Mouse (Mus musculus) kidney, embryonic 16.5 days (tissue): ENCODE data around the gene Ngrn. TPM values are rescaled to one million over a fixed set of nuclear protein-coding genes. Genes with fewer than 3 reads are reported as not detected.

Source experiments
- ATAC-seq: fragments of 200-750 bp; cut with Nextera tagmentation; 2 replicates; pipeline ENCODE4 v1.8.0; 2017; ENCODE audit warnings: moderate TSS enrichment; ENCODE audit not compliant: low FRiP score, low TSS enrichment
- H3K27ac ChIP-seq: fragments of 300-500 bp; sonication (generic); 2 replicates; pipeline ENCODE4 v1.5.1; 2014; ENCODE audit warnings: low read length
- H3K27me3 ChIP-seq: fragments of 300-500 bp; sonication (generic); 2 replicates; pipeline ENCODE4 v1.6.1; 2014; ENCODE audit warnings: low read length, control low read depth, mixed read lengths; ENCODE audit not compliant: insufficient read depth
- H3K36me3 ChIP-seq: fragments of 300-500 bp; sonication (generic); 2 replicates; pipeline ENCODE4 v1.6.1; 2014; ENCODE audit warnings: low read length, control low read depth, mixed read lengths; ENCODE audit not compliant: insufficient read depth
- H3K4me1 ChIP-seq: fragments of 300-500 bp; sonication (generic); 2 replicates; pipeline ENCODE4 v1.6.1; 2014; ENCODE audit warnings: low read length, control low read depth, mixed read lengths; ENCODE audit not compliant: insufficient read depth
- H3K4me2 ChIP-seq: fragments of 300-500 bp; sonication (generic); replicated peaks from 2 replicates; pipeline ENCODE4 v1.6.1; 2014; ENCODE audit warnings: low read depth, low read length
- H3K4me3 ChIP-seq: fragments of 300-500 bp; sonication (generic); 2 replicates; pipeline ENCODE4 v1.5.1; 2014; ENCODE audit warnings: mild to moderate bottlenecking, low read length
- H3K9ac ChIP-seq: fragments of 300-500 bp; sonication (generic); replicated peaks from 2 replicates; pipeline ENCODE4 v1.6.1; 2014; ENCODE audit warnings: low read length
- H3K9me3 ChIP-seq: fragments of 300-500 bp; sonication (generic); 2 replicates; pipeline ENCODE4 v1.6.1; 2016; ENCODE audit warnings: low read length, control low read depth
- WGBS: fragments of 180-500 bp; shearing (Covaris S2); extraction: QIAGEN DNeasy Blood & Tissue Kit; methylation state at CpG from one replicate; pipeline ENCODE4 v1.1.7; 2014; 5-methylcytosine and 5-hydroxymethylcytosine counted together
- polyA plus RNA-seq: library from polyadenylated mRNA; unstranded; fragments of >200 nt; fragmentation: Nextera tagmentation; extraction: Ambion mirVana; gene quantifications from 2 replicates; pipeline ENCODE4 v1.2.1, GENCODE M21; 2015

The Ngrn gene
- polyA plus RNA-seq, 1 experiment from 2014 or later: 51.9 TPM

DNA sequence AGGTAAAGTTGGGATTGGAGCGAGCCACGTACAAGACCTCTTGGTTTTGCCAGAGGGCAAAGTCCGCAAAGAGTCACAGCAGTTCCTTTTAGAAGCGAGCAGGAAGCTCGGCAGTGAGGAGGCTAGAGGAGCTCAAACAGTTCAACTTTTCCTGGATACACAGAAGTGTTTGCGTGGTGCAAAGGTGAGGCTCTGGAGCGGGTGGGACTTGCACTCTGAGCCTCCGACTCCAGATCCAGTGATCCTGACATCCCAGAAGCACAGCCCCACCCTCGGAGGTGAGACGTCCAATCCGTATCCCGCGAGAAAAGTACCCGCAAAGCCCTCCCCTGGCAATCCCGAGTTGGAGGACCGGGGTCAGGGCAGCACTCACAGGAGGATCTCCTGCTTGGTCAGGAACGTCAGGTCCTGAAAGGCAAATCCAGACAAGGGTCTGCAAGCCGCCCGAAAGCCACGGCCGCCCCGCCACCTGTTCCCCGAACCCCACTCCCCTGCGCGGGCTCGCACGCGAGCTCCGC, 29.0 kb upstream of the Ngrn start:
- peak overlapping the region; percentile 65 for H3K27ac ChIP-seq
- H3K27me3 ChIP-seq: no peaks in the 10 kb centered on the region
- no peaks in the 10 kb centered on the region for H3K9me3 ChIP-seq
- peaks cover 2% of the 10 kb centered on the region; the same call in 1 of the 2 replicates for H3K36me3 ChIP-seq
- H3K4me3 ChIP-seq: peak overlapping the region; percentile 70
- peak overlapping the region; percentile 74 for H3K4me2 ChIP-seq
- ATAC-seq: peak; percentile 39
- WGBS: under 1% methylated on average over 29 of the region's 29 CpGs
- peak overlapping the region; percentile 65 for H3K9ac ChIP-seq
- H3K4me1 ChIP-seq: peaks cover 30% of the 10 kb centered on the region

DNA sequence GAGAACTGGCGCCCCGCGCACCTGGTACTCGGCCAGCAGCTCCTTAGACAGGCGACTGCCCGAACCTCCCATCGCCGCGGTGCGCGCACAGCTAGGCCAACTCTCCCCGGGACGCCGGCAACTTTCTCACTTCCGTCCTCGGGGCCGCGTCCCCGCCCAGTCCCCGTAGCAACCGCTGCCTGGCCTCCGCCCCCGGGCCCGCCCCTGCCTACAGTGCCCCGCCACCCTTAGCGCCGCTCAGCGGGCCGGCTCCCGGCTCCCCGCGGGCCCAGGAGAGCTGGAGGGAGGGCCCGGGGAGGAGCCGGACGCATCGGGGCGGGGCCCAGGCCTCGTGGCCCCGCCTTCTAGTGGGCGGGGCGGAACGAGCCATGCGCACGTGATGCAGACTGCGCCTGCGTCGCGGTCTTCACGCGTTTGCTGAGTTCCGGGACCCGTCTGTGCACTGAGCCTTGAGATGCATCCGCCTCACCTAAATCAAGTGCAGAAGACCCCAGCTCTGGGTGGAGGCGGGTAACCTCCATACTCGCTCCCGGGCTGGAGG, 28.5 kb upstream of the Ngrn start, which contains the start of the genes Cib1 and Gdpgp1:
TSS of gene Cib1 (minus strand) at position 325 of the 541 bp plus-strand sequence.
TSS of gene Gdpgp1 (plus strand) at position 377 of the 541 bp plus-strand sequence.
- Histone ChIP-seq H3K9me3 (no peaks in the 10 kb centered on the region), H3K4me2 (peak within 1 kb of the TSS; percentile 74), H3K27me3 (no peaks in the 10 kb centered on the region), H3K4me1 (peaks cover 30% of the 10 kb centered on the region), H3K4me3 (peak within 1 kb of the TSS; percentile 70), H3K36me3 (no peaks in the 10 kb centered on the region; the same call in 1 of the 2 replicates), H3K9ac (peak within 1 kb of the TSS; percentile 73), H3K27ac (peak within 1 kb of the TSS; percentile 81)
- under 1% methylated on average over 55 of the region's 56 CpGs for WGBS
- ATAC-seq: peak; percentile 100

GRCm38 (mm10) chr7:80233799-80234198, 27.2 kb upstream of the Ngrn start:
- no peaks in the 10 kb centered on the region for H3K27me3 ChIP-seq
- no peak for ATAC-seq
- H3K4me1 ChIP-seq: peaks cover 30% of the 10 kb centered on the region
- H3K4me3 ChIP-seq: peak overlapping the region; percentile 70
- no peak overlapping the region for H3K27ac ChIP-seq
- 79% methylated on average over 9 of the region's 9 CpGs for WGBS
- H3K9me3 ChIP-seq: no peaks in the 10 kb centered on the region
- peak overlapping the region; percentile 74 for H3K4me2 ChIP-seq
- H3K36me3 ChIP-seq: peaks cover 8% of the 10 kb centered on the region
- no peak overlapping the region; the same call in 1 of the 2 replicates for H3K9ac ChIP-seq

DNA sequence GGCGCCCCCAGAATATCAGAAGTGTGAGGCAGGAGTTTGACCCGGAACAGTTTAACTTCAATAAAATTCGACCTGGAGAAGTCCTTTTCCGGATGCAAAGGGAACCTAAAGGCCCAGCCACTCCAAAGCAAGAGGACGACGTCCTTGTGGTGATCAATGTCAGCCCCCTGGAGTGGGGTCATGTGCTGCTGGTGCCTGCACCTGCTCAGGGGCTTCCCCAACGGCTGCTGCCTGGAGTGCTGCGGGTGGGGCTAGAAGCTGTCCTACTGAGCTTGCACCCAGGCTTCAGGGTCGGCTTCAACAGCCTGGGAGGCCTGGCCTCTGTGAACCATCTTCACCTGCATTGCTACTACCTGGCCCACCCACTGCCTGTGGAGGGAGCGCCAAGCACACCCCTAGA, 22.5 kb upstream of the Ngrn start:
- 88% methylated on average over 10 of the region's 10 CpGs for WGBS
- ATAC-seq: no peak
- no peak overlapping the region for H3K27ac ChIP-seq
- no peak overlapping the region for H3K4me3 ChIP-seq
- no peak overlapping the region for H3K4me2 ChIP-seq
- no peaks in the 10 kb centered on the region for H3K9me3 ChIP-seq
- H3K36me3 ChIP-seq: peaks cover 18% of the 10 kb centered on the region
- H3K4me1 ChIP-seq: peaks cover 6% of the 10 kb centered on the region; the same call in 1 of the 2 replicates
- H3K9ac ChIP-seq: no peak overlapping the region
- no peaks in the 10 kb centered on the region for H3K27me3 ChIP-seq

GRCm38 (mm10) chr7:80241661-80242060, 19.4 kb upstream of the Ngrn start:
- WGBS: 84% methylated on average over 4 of the region's 4 CpGs
- Histone ChIP-seq H3K9ac (no peak overlapping the region), H3K4me2 (no peak overlapping the region), H3K27ac (no peak overlapping the region), H3K36me3 (peaks cover 18% of the 10 kb centered on the region), H3K4me3 (no peak overlapping the region), H3K4me1 (0 out of 2 replicates have a peak, but pooled peaks cover 2% of the 10 kb centered on the region), H3K27me3 (no peaks in the 10 kb centered on the region), H3K9me3 (no peaks in the 10 kb centered on the region; the same call in 1 of the 2 replicates)
- no peak for ATAC-seq

GRCm38 (mm10) chr7:80244851-80245250, 16.2 kb upstream of the Ngrn start:
- peaks cover 3% of the 10 kb centered on the region; the same call in 1 of the 2 replicates for H3K36me3 ChIP-seq
- WGBS: 92% methylated on average over 4 of the region's 4 CpGs
- H3K4me1 ChIP-seq: 0 out of 2 replicates have a peak, but pooled peaks cover 2% of the 10 kb centered on the region
- H3K4me2 ChIP-seq: no peak overlapping the region
- no peak overlapping the region for H3K9ac ChIP-seq
- no peak for ATAC-seq
- no peak overlapping the region for H3K4me3 ChIP-seq
- no peaks in the 10 kb centered on the region for H3K27me3 ChIP-seq
- no peak overlapping the region for H3K27ac ChIP-seq
- H3K9me3 ChIP-seq: no peaks in the 10 kb centered on the region; the same call in 1 of the 2 replicates

- Histone ChIP-seq H3K4me2 (peak within 1 kb of the TSS; percentile 69), H3K9me3 (no peaks in the 10 kb centered on the region; the same call in 1 of the 2 replicates), H3K36me3 (peaks cover 1% of the 10 kb centered on the region; the same call in 1 of the 2 replicates), H3K27ac (peak within 1 kb of the TSS; percentile 79), H3K9ac (peak within 1 kb of the TSS; percentile 87), H3K4me1 (0 out of 2 replicates have a peak, but pooled peaks cover 2% of the 10 kb centered on the region), H3K27me3 (no peaks in the 10 kb centered on the region), H3K4me3 (peak within 1 kb of the TSS; percentile 69)
- peak; percentile 98 for ATAC-seq
- WGBS: under 1% methylated on average over 48 of the region's 48 CpGs
These were observed 14.8 kb upstream of the Ngrn start, which contains the start of gene Ttll13 for GRCm38 (mm10) chr7:80246148-80246721. TSS of gene Ttll13 (plus strand) at chr7:80246376.

DNA sequence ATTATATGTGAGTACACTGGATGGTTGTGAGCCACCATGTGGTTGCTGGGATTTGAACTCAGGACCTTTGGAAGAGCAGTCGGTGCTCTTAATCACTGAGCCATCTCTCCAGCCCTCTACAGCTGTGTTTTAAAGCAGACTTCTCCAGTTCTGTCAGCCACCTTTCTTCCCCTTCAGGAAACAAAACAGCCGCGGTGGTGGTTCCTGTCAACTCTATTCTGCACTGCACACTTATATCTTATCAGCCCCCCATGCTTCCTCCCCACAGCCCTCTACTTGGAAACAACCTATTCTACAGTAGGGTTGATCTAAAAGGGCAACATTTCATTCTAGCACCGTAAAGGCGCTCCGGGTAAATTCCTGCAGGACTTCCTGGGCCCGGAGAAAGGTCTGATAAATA, 14.2 kb upstream of the Ngrn start:
- no peak for ATAC-seq
- 0 out of 2 replicates have a peak, but pooled peaks cover 2% of the 10 kb centered on the region for H3K4me1 ChIP-seq
- H3K27ac ChIP-seq: no peak overlapping the region
- H3K36me3 ChIP-seq: no peaks in the 10 kb centered on the region
- no peaks in the 10 kb centered on the region for H3K27me3 ChIP-seq
- H3K9me3 ChIP-seq: no peaks in the 10 kb centered on the region; the same call in 1 of the 2 replicates
- 60% methylated on average over 7 of the region's 7 CpGs for WGBS
- peak overlapping the region; percentile 69 for H3K4me3 ChIP-seq
- peak overlapping the region; percentile 87 for H3K9ac ChIP-seq
- H3K4me2 ChIP-seq: peak overlapping the region; percentile 69

DNA sequence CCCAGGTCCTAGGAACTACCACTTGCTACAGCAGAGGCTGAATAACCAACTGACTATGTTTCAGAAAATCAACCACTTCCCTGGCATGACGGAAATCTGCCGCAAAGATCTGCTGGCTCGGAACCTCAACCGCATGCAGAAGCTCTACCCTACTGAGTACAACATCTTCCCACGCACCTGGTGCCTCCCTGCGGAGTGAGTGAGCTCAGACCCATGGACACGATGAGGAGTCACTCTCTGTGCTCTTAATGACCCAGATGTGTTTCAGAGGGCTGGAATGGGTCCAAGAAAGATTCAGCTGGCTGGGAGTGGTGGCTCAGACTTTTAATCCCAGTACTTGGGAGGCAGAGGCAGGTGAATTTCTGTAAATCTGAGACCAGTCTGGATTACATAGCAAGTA, 8.6 kb upstream of the Ngrn start:
- no peak overlapping the region for H3K27ac ChIP-seq
- no peaks in the 10 kb centered on the region for H3K9me3 ChIP-seq
- H3K4me1 ChIP-seq: no peaks in the 10 kb centered on the region
- ATAC-seq: no peak
- no peak overlapping the region for H3K4me3 ChIP-seq
- no peaks in the 10 kb centered on the region for H3K36me3 ChIP-seq
- WGBS: 83% methylated on average over 7 of the region's 7 CpGs
- no peaks in the 10 kb centered on the region for H3K27me3 ChIP-seq
- H3K9ac ChIP-seq: no peak overlapping the region
- no peak overlapping the region for H3K4me2 ChIP-seq

- H3K4me3 ChIP-seq: no peak overlapping the region
- 84% methylated on average over 11 of the region's 11 CpGs for WGBS
- H3K27me3 ChIP-seq: no peaks in the 10 kb centered on the region
- no peaks in the 10 kb centered on the region for H3K9me3 ChIP-seq
- no peak for ATAC-seq
- H3K36me3 ChIP-seq: no peaks in the 10 kb centered on the region
- no peak overlapping the region for H3K27ac ChIP-seq
- no peaks in the 10 kb centered on the region for H3K4me1 ChIP-seq
- no peak overlapping the region for H3K4me2 ChIP-seq
- no peak overlapping the region for H3K9ac ChIP-seq
These were observed 8.1 kb upstream of the Ngrn start for GRCm38 (mm10) chr7:80252886-80253285.
